Mouse (Mus musculus) G1E (cell line): ENCODE results near the gene Pds5a. TPM values are rescaled to one million over a fixed set of nuclear protein-coding genes. Genes with fewer than 3 reads are reported as not detected.
A peak's percentile ranks its signal among the peaks of the same experiment; 100 is the strongest.

Experiments
- ATAC-seq: 2 replicates; pipeline ENCODE4 v1.8.0; 2016; ENCODE audit warnings: mild to moderate bottlenecking; ENCODE audit not compliant: insufficient number of reproducible peaks, poor library complexity, low FRiP score, severe bottlenecking; ENCODE audit errors: extremely low read depth
- DNase-seq: peaks from one replicate; pipeline ENCODE4 v3.0.0; 2012; ENCODE audit warnings: low spot score
- H3K27me3 ChIP-seq: 2 replicates; pipeline ENCODE4 v1.6.1; 2012; ENCODE audit warnings: mild to moderate bottlenecking, low read length, inconsistent platforms; ENCODE audit not compliant: insufficient read depth
- H3K36me3 ChIP-seq: replicated peaks from 2 replicates; pipeline ENCODE3; 2012; ENCODE audit warnings: mild to moderate bottlenecking, inconsistent platforms
- H3K4me1 ChIP-seq: 2 replicates; pipeline ENCODE4 v1.6.1; 2012; ENCODE audit warnings: low read depth, low read length, inconsistent platforms, mixed read lengths; ENCODE audit not compliant: insufficient read depth
- H3K4me3 ChIP-seq: 2 replicates; pipeline ENCODE4 v1.5.1; 2012; ENCODE audit warnings: low read depth, mild to moderate bottlenecking, inconsistent platforms, low read length, moderate library complexity, mixed read lengths
- H3K9me3 ChIP-seq: replicated peaks from 2 replicates; pipeline ENCODE4 v1.6.1; 2012; ENCODE audit warnings: inconsistent platforms
- CTCF ChIP-seq: IDR thresholded peaks from 2 replicates; pipeline ENCODE4 v1.5.1; 2012; ENCODE audit warnings: low read depth, low read length, inconsistent platforms, mixed read lengths
- GATA1 ChIP-seq: IDR thresholded peaks from 2 replicates; pipeline ENCODE4 v1.6.1; 2012; ENCODE audit warnings: borderline replicate concordance, low read length, inconsistent platforms, mixed read lengths
- GATA2 ChIP-seq: IDR thresholded peaks from 2 replicates; pipeline ENCODE4 v1.6.1; 2012; ENCODE audit warnings: low read depth, low read length, inconsistent platforms, borderline replicate concordance
- POLR2AphosphoS5 ChIP-seq: IDR thresholded peaks from 2 replicates; pipeline ENCODE4 v1.6.1; 2012; ENCODE audit warnings: low read depth, low read length, inconsistent platforms; ENCODE audit not compliant: insufficient replicate concordance
- TAL1 ChIP-seq: conservative IDR thresholded peaks from 2 replicates; pipeline ENCODE4 v1.6.1; 2012; ENCODE audit warnings: low read depth, low read length, inconsistent platforms, mixed read lengths
- polyA plus RNA-seq: library from polyadenylated mRNA; stranded (reverse); fragments of >175 nt; gene quantifications from 2 replicates; pipeline ENCODE4 v1.2.3, GENCODE M21; 2012
- total RNA-seq, 2 experiments: library from RNA; stranded (forward) in 1 of 2; stranded (reverse) in 1 of 2; fragments of 200-1000 nt in 1 of 2; fragments of >200 nt in 1 of 2; fragmentation: Nextera tagmentation in 1 of 2; gene quantifications; 2 replicates each; pipeline ENCODE4 v1.2.3; 2014 to 2017

Pds5a gene
- total and polyA plus RNA-seq, 3 experiments, result 22.9 to 441 (median 434) TPM

- TF ChIP-seq GATA2 (no peak), CTCF (no peak), POLR2AphosphoS5 (no peak), GATA1 (no peak), TAL1 (no peak)
- Histone ChIP-seq H3K9me3 (no peaks in the 10 kb centered on the region), H3K4me3 (no peak overlapping the region), H3K4me1 (peaks cover 19% of the 10 kb centered on the region), H3K27me3 (no peaks in the 10 kb centered on the region), H3K36me3 (no peaks in the 10 kb centered on the region)
- ATAC-seq (no peak), DNase-seq (no peak)
Measured at GRCm38 (mm10) chr5:65710267-65710666, 12.2 kb upstream of the Pds5a start.

GRCm38 (mm10) chr5:65706979-65707378 lies 8.9 kb upstream of the Pds5a start:
- no peak for ATAC-seq

GRCm38 (mm10) chr5:65706171-65706570 lies 8.1 kb upstream of the Pds5a start:
- Histone ChIP-seq H3K4me3 (no peak overlapping the region), H3K9me3 (no peaks in the 10 kb centered on the region), H3K27me3 (no peaks in the 10 kb centered on the region), H3K36me3 (no peaks in the 10 kb centered on the region), H3K4me1 (peaks cover 30% of the 10 kb centered on the region)
- no peak for TF ChIP-seq CTCF
- TF ChIP-seq POLR2AphosphoS5, result no peak
- no peak for TF ChIP-seq GATA2
- no peak for TF ChIP-seq GATA1
- ATAC-seq, result no peak
- DNase-seq, result no peak

More at GRCm38 (mm10) chr5:65706979-65707378, 8.9 kb upstream of the Pds5a start:
- Histone ChIP-seq H3K9me3 (no peaks in the 10 kb centered on the region), H3K27me3 (no peaks in the 10 kb centered on the region), H3K4me3 (no peak overlapping the region), H3K4me1 (peaks cover 33% of the 10 kb centered on the region), H3K36me3 (no peaks in the 10 kb centered on the region)
- TF ChIP-seq POLR2AphosphoS5, result no peak
- TF ChIP-seq TAL1, result no peak
- no peak for TF ChIP-seq CTCF
- no peak for DNase-seq

- Histone ChIP-seq H3K4me3 (peak overlapping the region; percentile 20; the same call in 1 of the 2 replicates), H3K27me3 (no peaks in the 10 kb centered on the region), H3K9me3 (no peaks in the 10 kb centered on the region), H3K4me1 (peaks cover 26% of the 10 kb centered on the region), H3K36me3 (no peaks in the 10 kb centered on the region)
- TF ChIP-seq GATA2 (no peak), CTCF (no peak), TAL1 (no peak), POLR2AphosphoS5 (no peak), GATA1 (no peak)
- DNase-seq (no peak), ATAC-seq (no peak)
Measured at GRCm38 (mm10) chr5:65704765-65705678, 6.9 kb upstream of the Pds5a start.

GRCm38 (mm10) chr5:65703261-65703660 lies 5.2 kb upstream of the Pds5a start:
- no peak for ATAC-seq

GRCm38 (mm10) chr5:65700102-65700501 lies 2.0 kb upstream of the Pds5a start:
- TF ChIP-seq POLR2AphosphoS5 (no peak), GATA1 (no peak), TAL1 (no peak), CTCF (no peak), GATA2 (no peak)
- no peak for DNase-seq
- H3K27me3 ChIP-seq, result no peaks in the 10 kb centered on the region
- no peak overlapping the region for H3K4me3 ChIP-seq
- H3K9me3 ChIP-seq, result no peaks in the 10 kb centered on the region
- no peak for ATAC-seq
- peaks cover 13% of the 10 kb centered on the region for H3K36me3 ChIP-seq
- H3K4me1 ChIP-seq, result peaks cover 27% of the 10 kb centered on the region

More at GRCm38 (mm10) chr5:65703261-65703660, 5.2 kb upstream of the Pds5a start:
- Histone ChIP-seq H3K36me3 (no peaks in the 10 kb centered on the region), H3K4me1 (peaks cover 31% of the 10 kb centered on the region), H3K27me3 (no peaks in the 10 kb centered on the region), H3K9me3 (no peaks in the 10 kb centered on the region), H3K4me3 (no peak overlapping the region; the same call in 1 of the 2 replicates)
- no peak for DNase-seq
- TF ChIP-seq GATA2 (no peak), POLR2AphosphoS5 (no peak), GATA1 (no peak)

GRCm38 (mm10) chr5:65699146-65699545 lies 1.1 kb upstream of the Pds5a start:
- Histone ChIP-seq H3K27me3 (no peaks in the 10 kb centered on the region), H3K9me3 (no peaks in the 10 kb centered on the region), H3K36me3 (peaks cover 22% of the 10 kb centered on the region), H3K4me3 (peak overlapping the region; percentile 85; the same call in 1 of the 2 replicates), H3K4me1 (peaks cover 30% of the 10 kb centered on the region)
- TF ChIP-seq GATA1, result no peak
- TF ChIP-seq GATA2, result no peak
- TF ChIP-seq TAL1, result no peak
- TF ChIP-seq POLR2AphosphoS5, result no peak
- no peak for TF ChIP-seq CTCF
- DNase-seq, result no peak
- ATAC-seq, result no peak
